Mouse (Mus musculus): ENCODE results near the gene Retreg1.

- TF ChIP-seq CEBPB (IDR thresholded peaks at IDR 0.05; ENCODE audit: insufficient read depth, poor library complexity, severe bottlenecking): no peak
- TF ChIP-seq POLR2AphosphoS2 (IDR thresholded peaks at IDR 0.05; ENCODE audit: insufficient read length, low read depth): no peak
- TF ChIP-seq POLR2A (IDR thresholded peaks at IDR 0.05; ENCODE audit: insufficient read length, low read depth): no peak
- TF ChIP-seq MAX (IDR thresholded peaks at IDR 0.05; ENCODE audit: low read depth): no peak
- TF ChIP-seq SRF (IDR thresholded peaks at IDR 0.05; ENCODE audit: control insufficient read depth, insufficient read length, low read depth): no peak
- no peak for TF ChIP-seq USF1 (IDR thresholded peaks at IDR 0.05; ENCODE audit: low read depth)
- TF ChIP-seq TCF12 (IDR thresholded peaks at IDR 0.05; ENCODE audit: insufficient read depth, poor library complexity, severe bottlenecking): no peak
- no peak for TF ChIP-seq MYOD1 (IDR thresholded peaks at IDR 0.05; ENCODE audit: control insufficient read depth in 1 of 3, insufficient read length in 2 of 3, low read depth in 2 of 3)
- no peak for TF ChIP-seq MYOG (IDR thresholded peaks at IDR 0.05; ENCODE audit: control insufficient read depth in 1 of 3, insufficient read depth in 1 of 3, insufficient read length in 2 of 3, low read depth in 2 of 3)
Measured at GRCm38 (mm10) chr15:25796353-25796752, 46.6 kb upstream of the Retreg1 start.

Data from myocyte (in vitro differentiated cells).